Mouse (Mus musculus) embryo, embryonic 11 days (tissue): Measurements from ENCODE around the gene Anxa2.

Experiments used
- DNase-seq: peaks from one replicate; pipeline ENCODE4 v3.0.0-alpha.2; 2015

The Anxa2 gene

GRCm38 (mm10) chr9:69453066-69453900 is at the start of gene Anxa2:
Gene Anxa2, plus strand, starts transcription at chr9:69453620.
- peak; percentile 81 for DNase-seq

GRCm38 (mm10) chr9:69404671-69405070 is 48.7 kb upstream of the Anxa2 start:
- DNase-seq = no peak

DNA sequence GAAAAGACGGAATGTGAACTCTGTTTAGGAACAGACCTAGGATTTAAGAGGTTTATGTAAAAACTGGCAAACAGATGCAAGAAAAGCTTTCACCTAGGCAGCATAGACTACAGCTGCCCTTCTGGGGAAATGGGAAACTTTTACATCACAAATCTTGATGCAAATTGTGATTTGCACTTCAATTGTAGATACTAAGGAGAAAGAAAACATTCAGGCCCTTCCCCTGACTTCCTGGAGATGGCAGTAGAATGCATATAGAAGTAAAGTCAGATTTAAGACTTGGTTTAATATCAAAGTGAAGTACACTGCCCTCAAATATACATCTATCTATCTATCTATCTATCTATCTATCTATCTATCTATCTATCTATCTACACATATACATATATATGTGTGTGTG is 33.9 kb upstream of the Anxa2 start:
- DNase-seq = peak; percentile 17

DNA sequence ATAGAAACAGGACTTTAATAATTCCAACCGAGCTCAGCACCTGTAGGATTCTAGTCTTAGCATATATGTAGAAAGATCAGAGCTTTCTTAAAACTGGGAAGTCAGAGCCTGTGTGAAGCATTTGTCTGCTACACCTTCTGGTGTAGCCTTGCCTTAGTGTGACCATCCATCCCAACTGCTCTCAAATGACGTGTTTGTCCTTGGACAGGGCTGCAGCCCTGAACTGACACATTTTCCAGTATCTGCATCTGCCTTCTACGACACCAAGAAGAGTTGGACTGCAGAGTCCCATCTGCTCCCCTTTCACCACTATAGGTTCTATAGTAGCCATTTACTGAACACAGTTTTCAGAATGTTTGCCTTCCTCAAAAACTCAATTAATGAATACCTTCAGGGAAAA is 22.9 kb upstream of the Anxa2 start:
- DNase-seq = no peak

- DNase-seq = peak; percentile 74
These were observed 21.4 kb upstream of the Anxa2 start for GRCm38 (mm10) chr9:69431863-69432555.

DNA sequence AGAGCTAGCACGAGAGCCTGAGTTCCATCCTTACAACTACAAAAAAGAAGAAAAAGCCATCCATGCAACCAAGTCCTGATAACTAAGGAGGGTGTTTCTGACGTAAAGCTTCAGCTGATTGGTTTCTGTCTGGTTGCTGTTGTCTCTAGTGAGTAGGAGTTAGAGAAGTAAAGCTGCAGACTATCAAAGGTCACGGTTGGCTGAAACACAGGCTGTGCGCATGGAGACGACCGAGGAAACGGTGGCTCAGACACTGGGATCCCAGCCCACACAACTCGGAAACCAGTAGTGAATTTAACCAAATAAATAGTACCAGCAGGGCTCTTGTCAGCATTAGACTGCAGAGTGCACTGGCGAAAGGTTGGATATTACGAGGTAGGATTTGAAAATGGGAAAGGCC is 18.2 kb upstream of the Anxa2 start:
- no peak for DNase-seq

- no peak for DNase-seq
These were observed 17.8 kb upstream of the Anxa2 start for GRCm38 (mm10) chr9:69435662-69436061.

GRCm38 (mm10) chr9:69439805-69440357 is 13.5 kb upstream of the Anxa2 start:
- peak; percentile 62 for DNase-seq

DNA sequence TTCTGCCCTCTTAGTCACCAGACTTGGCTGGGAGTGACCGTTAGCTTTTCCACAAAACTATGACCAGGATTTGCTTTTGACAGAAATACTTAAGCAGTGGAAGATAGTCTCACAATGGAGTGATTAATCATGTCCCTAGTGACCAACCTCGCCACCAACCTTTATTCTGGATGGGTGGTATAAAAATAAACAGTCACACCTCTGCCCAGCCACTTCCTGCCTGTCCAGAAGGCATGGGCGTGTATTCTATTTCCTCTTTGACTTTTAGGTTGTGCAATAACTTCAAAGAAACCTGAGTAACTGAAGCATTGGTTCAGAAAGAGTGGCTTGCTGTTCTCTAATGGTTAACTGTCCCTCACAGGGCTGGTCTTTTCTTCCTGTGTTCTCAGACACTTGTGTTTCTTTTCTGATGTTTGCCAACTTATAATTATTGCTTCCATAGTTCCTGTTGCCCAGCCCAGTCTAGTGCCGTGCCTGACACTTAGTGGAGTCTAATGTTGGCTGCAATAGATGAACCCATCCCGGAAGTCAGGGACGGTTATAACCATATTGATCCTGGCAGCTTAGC is 10.9 kb upstream of the Anxa2 start:
- DNase-seq = no peak

- DNase-seq = no peak
These were observed 10.2 kb upstream of the Anxa2 start for GRCm38 (mm10) chr9:69443203-69443602.

DNA sequence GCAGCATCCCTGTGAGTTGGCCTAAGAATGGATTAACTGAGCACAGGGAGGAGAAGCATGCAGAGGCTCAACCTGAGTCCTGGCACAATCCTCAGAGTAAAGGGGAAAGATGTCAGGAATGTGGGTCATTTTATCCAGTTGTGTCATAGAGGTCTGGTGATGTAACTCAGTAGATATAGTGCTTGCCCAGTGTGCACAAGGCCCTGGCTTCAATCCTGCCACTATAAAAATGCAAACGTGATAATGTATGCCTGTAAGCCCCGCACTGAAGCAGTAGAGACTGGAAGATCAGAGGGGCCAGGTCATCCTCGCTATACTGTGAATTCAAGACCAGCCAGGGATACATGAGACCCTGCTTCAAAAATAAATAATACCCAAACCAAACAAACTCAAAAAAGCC is 4.6 kb upstream of the Anxa2 start:
- no peak for DNase-seq

DNA sequence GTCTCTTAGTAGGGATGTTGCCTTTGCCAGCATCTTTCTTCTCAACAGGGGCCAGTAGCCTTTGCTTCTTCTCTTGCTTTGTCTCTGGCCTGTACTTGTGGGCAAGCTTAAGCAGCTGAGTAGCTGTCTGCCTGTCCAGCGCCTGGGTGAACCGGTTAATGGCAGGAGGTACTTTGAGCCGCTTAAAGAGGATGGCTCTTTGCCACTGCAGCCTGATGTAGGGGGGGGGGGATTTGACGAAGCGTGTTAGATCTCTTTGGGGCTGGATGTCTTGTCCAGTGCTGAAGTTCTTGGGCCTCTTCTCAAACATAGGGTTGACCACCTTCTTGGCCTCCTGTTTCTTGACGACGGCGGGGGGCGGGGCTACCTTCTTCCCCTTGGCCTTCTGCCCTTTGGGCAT is 2.8 kb upstream of the Anxa2 start:
- no peak for DNase-seq

DNA sequence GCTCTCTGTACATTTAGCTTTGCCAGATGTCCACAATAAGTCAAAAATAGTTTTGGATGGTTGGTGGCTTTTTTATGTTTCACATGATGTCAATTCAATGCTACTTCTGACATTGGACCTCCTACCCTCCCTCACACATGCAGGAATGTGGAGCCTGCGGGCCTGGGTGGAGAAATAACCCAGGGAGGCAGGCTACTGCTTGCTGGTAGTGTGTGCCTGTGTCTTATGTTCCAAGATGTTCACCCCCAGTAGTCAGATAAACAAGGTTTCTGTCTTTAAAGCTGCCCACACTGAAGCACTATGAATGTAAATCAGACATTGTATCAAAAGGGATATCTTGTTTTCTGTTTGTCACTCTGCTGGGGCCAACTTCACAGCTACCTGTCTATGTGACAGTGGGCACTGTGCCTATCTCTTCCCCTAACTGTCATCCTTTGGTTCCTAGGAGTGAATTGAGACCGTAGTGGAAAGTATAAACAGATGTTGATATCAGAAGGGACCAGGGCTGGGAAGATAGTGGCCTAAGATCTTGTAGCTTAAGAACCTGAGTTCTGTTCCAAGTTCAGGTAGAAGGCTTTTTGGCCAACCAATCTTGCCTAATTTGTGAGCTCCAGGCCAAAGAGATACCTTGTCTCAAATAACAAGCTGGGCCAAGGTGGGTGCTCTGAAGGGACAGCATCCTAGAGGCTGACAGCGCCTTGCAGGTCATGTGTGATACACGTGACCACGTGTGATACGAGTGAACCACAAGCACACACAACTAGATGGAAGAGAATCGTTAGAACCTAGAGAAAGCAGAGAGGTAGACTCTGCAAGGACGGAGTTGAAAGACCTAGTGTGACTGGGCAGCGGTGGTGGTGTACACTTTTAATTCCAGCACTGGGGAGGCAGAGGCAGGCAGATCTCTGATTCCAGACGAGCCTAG is 1.3 kb upstream of the Anxa2 start:
- DNase-seq = no peak

DNA sequence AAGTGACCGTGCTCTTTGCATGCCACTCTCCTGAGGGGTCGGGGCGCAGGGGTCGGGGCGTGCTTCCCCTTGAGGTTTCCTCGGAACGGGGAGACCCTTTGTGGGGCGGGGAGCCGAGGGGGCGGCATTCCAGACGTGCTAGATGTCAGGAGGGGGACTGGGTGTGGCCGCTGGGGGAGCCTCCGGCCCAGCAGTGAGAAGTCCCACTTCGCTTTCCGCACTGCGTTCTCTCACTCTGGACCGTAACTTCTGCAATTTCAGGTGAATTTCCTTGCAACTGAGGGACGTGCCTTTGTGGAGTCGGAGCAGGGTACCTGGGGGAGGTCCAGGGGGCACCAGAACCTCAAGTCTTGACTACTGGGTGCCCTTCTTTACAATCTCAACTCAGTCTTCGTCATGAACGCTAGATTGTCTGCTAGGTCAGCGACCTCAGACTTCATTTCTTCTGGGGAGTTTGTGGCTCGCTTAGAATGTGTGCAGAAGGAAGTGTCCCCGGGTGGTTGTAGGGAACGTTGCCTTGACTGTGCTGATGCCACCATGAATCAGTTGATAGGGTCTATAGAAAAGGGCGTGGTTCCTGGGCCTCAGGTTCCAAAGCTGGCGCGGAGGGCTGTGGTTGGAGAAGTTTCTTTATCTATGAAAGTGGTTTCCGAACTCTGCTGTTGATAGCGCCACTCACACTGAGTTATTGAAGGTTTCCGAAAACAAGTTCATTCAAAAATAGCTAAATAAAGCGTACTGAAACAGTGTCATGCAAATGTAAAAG is 664 bp downstream of the Anxa2 start:
- DNase-seq = peak; percentile 44

GRCm38 (mm10) chr9:69454691-69455090 is 1.3 kb downstream of the Anxa2 start:
- no peak for DNase-seq

DNA sequence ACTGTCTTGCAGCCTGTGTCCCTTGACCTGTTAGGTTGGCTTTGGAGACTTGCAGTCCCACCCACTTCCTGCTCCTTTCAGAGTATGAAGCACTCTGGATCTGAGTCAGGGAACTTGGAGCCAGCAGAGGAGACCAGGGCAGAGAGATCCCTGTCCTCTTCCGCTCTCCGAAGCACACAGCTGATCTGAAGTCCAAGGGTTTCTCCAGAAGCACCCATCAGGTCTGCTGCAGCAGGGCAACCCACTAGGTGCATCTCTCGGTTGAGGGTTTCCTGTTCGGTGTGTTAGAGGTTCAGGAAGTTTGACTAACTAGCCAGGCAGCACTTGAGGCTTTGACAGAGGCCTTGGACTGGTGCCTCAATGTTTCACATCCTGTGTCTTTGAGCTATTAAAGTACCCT is 2.0 kb downstream of the Anxa2 start:
- peak; percentile 25 for DNase-seq

DNA sequence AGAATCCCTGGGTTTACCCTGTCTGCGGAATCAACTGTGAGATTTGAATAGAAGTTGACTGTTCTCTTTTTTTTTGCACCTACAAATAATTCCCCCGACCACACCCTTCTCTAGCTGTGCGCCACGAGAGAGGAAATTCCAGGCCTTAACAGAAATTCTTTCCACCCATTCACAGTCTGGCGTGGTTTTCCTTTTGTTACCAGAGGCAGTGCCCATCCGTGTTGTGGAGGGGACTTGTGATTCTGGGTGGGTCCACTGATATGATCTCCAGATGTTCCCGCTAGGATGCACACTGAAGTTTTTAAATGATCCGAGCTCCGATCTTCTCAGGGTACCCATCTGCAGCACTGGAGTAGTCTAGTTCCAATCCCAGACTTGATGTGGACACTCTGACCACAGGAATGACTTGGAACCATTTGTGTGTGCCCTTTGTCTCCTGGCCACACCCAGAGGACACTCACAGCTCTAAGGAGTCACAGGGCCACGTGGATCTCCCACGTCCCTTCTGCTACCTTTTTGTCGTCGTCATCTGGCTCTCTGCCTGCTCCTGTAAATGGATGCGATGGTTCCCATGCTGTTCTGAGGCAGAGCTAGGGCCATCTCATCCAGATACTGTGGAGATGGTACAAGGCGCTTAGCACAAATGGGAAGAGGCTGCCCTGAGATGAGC is 3.1 kb downstream of the Anxa2 start:
- no peak for DNase-seq

- DNase-seq = no peak
These were observed 3.7 kb downstream of the Anxa2 start for GRCm38 (mm10) chr9:69457143-69457542.

GRCm38 (mm10) chr9:69457747-69458625 is 4.6 kb downstream of the Anxa2 start:
- DNase-seq = peak; percentile 56

DNA sequence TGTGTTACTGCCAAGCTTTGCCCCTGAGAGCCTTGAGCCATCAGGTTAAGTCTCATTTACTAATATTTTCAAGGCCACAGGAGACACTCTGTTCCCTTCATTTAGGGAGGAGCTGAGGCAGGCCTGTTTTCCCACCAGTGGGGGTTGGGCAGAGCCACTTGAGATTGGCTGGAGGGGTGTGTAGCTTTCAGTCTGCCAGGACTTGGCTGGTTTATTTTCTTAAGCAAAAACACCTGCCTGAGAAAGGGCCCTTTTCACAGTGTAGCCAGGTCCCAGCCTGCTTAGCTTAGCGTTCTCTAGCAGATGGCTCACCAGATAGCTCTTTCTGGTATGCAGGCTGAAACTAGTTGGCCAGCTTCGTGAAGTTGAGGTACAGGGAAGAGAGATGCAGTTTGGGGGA is 5.6 kb downstream of the Anxa2 start:
- peak; percentile 80 for DNase-seq
